Mouse (Mus musculus): ENCODE data around the gene Pofut2. TPM values are rescaled to one million over a fixed set of nuclear protein-coding genes. Genes with fewer than 3 reads are reported as not detected.

Pofut2 gene
- total and polyA plus RNA-seq, 3 experiments: 20.3 to 24.5 TPM; not detected in 1

DNA sequence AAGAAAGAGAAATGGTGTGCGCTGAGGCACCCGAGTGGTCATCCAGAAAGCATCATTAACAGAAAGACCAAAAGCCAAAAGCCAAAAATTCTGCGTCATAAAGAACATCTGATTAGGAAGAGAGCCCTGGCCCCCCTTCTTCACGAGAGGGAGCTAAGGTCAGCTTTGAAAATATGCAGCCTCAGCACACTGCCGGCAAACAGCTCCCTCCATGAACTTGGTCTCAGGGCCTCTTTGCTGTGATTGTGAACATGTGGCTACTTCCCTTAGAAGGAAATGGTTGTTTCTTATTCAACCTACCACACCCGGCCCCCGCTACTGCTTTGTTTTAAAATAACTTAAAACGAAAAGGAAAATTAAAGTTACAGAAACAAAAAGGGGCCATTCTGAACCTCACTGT lies 44.4 kb upstream of the Pofut2 start:
- H3K27me3 ChIP-seq (ENCODE audit: control insufficient read depth in 1 of 2, insufficient read depth in 2 of 2, low read length in 2 of 2): no peaks in the 10 kb centered on the region

DNA sequence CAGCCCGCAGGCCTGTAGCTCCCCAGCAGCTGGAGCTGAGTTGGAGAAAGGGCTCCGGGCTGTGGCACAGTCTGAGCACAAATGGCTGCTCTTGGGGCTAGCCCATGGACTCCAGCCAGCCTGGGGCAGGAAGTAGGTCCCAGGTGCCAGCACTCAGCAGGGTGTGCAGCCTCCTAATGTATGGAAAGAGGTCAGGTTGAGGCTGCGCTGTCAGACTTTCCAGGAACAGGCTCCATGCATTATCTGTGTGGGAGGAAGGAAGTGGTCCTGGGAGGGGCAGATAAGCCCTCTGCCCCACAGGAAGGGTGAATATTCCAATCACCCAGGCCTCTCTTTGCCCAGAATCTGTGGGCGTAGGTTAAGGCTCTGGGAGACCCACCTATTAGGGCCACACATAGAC lies 43.4 kb upstream of the Pofut2 start:
- no peaks in the 10 kb centered on the region for H3K9me3 ChIP-seq (replicated peaks; ENCODE audit: insufficient read depth, low read length)
- H3K79me2 ChIP-seq (ENCODE audit: control insufficient read depth, insufficient read depth, low read length, poor library complexity): peaks cover 2% of the 10 kb centered on the region; the same call in 1 of the 2 replicates
- TF ChIP-seq MXI1 (IDR thresholded peaks at IDR 0.05; ENCODE audit: low read depth, low read length) (no peak), TAL1 (IDR thresholded peaks at IDR 0.05; ENCODE audit: low read length) (peak; percentile 94), SMC3 (IDR thresholded peaks at IDR 0.05; ENCODE audit: low read depth, low read length) (no peak), TBP (IDR thresholded peaks at IDR 0.05; ENCODE audit: low read depth, low read length) (no peak), MAZ (IDR thresholded peaks at IDR 0.05; ENCODE audit: low read depth, low read length) (no peak), ETS1 (IDR thresholded peaks at IDR 0.05; ENCODE audit: low read depth, low read length) (peak; percentile 66; the same call in 1 of the 2 replicates), USF1 (IDR thresholded peaks at IDR 0.05; ENCODE audit: low read depth, low read length) (no peak), RCOR1 (IDR thresholded peaks at IDR 0.05; ENCODE audit: low read depth, low read length) (peak; percentile 78; the same call in 1 of the 2 replicates), TCF12 (IDR thresholded peaks at IDR 0.05; ENCODE audit: low read depth, low read length) (peak; percentile 80), USF2 (IDR thresholded peaks at IDR 0.05; ENCODE audit: borderline replicate concordance in 1 of 2, insufficient read depth in 1 of 2, low read depth in 1 of 2, low read length in 2 of 2) (no peak), JUND (IDR thresholded peaks at IDR 0.05; ENCODE audit: low read depth, low read length) (0 out of 2 replicates have a peak, but pooled peaks have one; percentile 73), EP300 (IDR thresholded peaks at IDR 0.05; ENCODE audit: low read depth in 1 of 2, low read length in 2 of 2) (peak; percentile 92 to 96), CHD2 (IDR thresholded peaks at IDR 0.05; ENCODE audit: low read length) (no peak), POLR2A (IDR thresholded peaks at IDR 0.05; ENCODE audit: control insufficient read depth in 1 of 2, insufficient read depth in 1 of 2, low read depth in 1 of 2, low read length in 2 of 2, poor library complexity in 1 of 2) (peak in 1 of 2 experiments; percentile 44; a peak in 1 of 4 replicates), MEF2A (IDR thresholded peaks at IDR 0.05; ENCODE audit: extremely low read depth, insufficient replicate concordance, low read depth, low read length, poor library complexity, severe bottlenecking) (no peak), MAX (IDR thresholded peaks at IDR 0.05; ENCODE audit: low read length) (no peak), POLR2AphosphoS5 (IDR thresholded peaks at IDR 0.05; ENCODE audit: borderline replicate concordance, low read depth, low read length) (no peak), ZNF384 (IDR thresholded peaks at IDR 0.05; ENCODE audit: low read depth, low read length) (no peak), SIN3A (IDR thresholded peaks at IDR 0.05; ENCODE audit: low read length) (peak; percentile 58; the same call in 1 of the 2 replicates), GATA1 (IDR thresholded peaks at IDR 0.05; ENCODE audit: low read depth, low read length) (peak; percentile 94), ZC3H11A (IDR thresholded peaks at IDR 0.05; ENCODE audit: low read depth, low read length) (no peak), UBTF (IDR thresholded peaks at IDR 0.05; ENCODE audit: borderline replicate concordance, insufficient read depth, low read depth, low read length) (no peak)
- no peak overlapping the region for H3K4me3 ChIP-seq (ENCODE audit: control insufficient read depth in 1 of 2, insufficient read depth in 1 of 2, low read depth in 2 of 2, low read length in 2 of 2)
- H3K27ac ChIP-seq (ENCODE audit: control insufficient read depth, low read depth, low read length): peak overlapping the region; percentile 80
- peaks cover 0 to 72% of the 10 kb centered on the region in 2 experiments; a peak in 3 of 4 replicates for H3K4me1 ChIP-seq (ENCODE audit: control insufficient read depth in 1 of 2, insufficient read depth in 2 of 2, low read length in 2 of 2)
- H3K9ac ChIP-seq (ENCODE audit: control insufficient read depth, low read depth, low read length, poor library complexity, severe bottlenecking): peak overlapping the region; percentile 39
- peaks cover 0 to 35% of the 10 kb centered on the region in 2 experiments; a peak in 2 of 4 replicates for H3K36me3 ChIP-seq (ENCODE audit: control insufficient read depth in 1 of 2, insufficient read depth in 2 of 2, low read length in 2 of 2)
- H3K27me3 ChIP-seq (ENCODE audit: control insufficient read depth in 1 of 2, insufficient read depth in 2 of 2, low read length in 2 of 2): no peaks in the 10 kb centered on the region
- peak; percentile 82 for DNase-seq (ENCODE audit: low read depth, low spot score)

More for the DNA sequence above, 44.4 kb upstream of the Pofut2 start:
- Histone ChIP-seq H3K4me1 (ENCODE audit: control insufficient read depth in 1 of 2, insufficient read depth in 2 of 2, low read length in 2 of 2) (peaks cover 0 to 67% of the 10 kb centered on the region in 2 experiments; a peak in 3 of 4 replicates), H3K36me3 (ENCODE audit: control insufficient read depth in 1 of 2, insufficient read depth in 2 of 2, low read length in 2 of 2) (peaks cover 0 to 34% of the 10 kb centered on the region in 2 experiments; a peak in 2 of 4 replicates), H3K4me3 (ENCODE audit: control insufficient read depth in 1 of 2, insufficient read depth in 1 of 2, low read depth in 2 of 2, low read length in 2 of 2) (no peak overlapping the region), H3K9me3 (replicated peaks; ENCODE audit: insufficient read depth, low read length) (no peaks in the 10 kb centered on the region), H3K27ac (ENCODE audit: control insufficient read depth, low read depth, low read length) (peak overlapping the region; percentile 7; the same call in 1 of the 2 replicates), H3K9ac (ENCODE audit: control insufficient read depth, low read depth, low read length, poor library complexity, severe bottlenecking) (no peak overlapping the region), H3K79me2 (ENCODE audit: control insufficient read depth, insufficient read depth, low read length, poor library complexity) (no peaks in the 10 kb centered on the region)
- TF ChIP-seq RCOR1 (IDR thresholded peaks at IDR 0.05; ENCODE audit: low read depth, low read length) (no peak), CHD1 (IDR thresholded peaks at IDR 0.05; ENCODE audit: low read depth, low read length) (no peak), MXI1 (IDR thresholded peaks at IDR 0.05; ENCODE audit: low read depth, low read length) (no peak), ZNF384 (IDR thresholded peaks at IDR 0.05; ENCODE audit: low read depth, low read length) (no peak), ETS1 (IDR thresholded peaks at IDR 0.05; ENCODE audit: low read depth, low read length) (no peak), USF1 (IDR thresholded peaks at IDR 0.05; ENCODE audit: low read depth, low read length) (no peak), RAD21 (IDR thresholded peaks at IDR 0.05; ENCODE audit: low read depth, low read length) (no peak), SIN3A (IDR thresholded peaks at IDR 0.05; ENCODE audit: low read length) (no peak), BHLHE40 (IDR thresholded peaks at IDR 0.05; ENCODE audit: borderline replicate concordance, low read depth, low read length) (no peak), USF2 (IDR thresholded peaks at IDR 0.05; ENCODE audit: borderline replicate concordance in 1 of 2, insufficient read depth in 1 of 2, low read depth in 1 of 2, low read length in 2 of 2) (no peak), POLR2AphosphoS2 (IDR thresholded peaks at IDR 0.05; ENCODE audit: low read length) (no peak), KAT2A (conservative IDR thresholded peaks at IDR 0.05; ENCODE audit: low read depth, low read length) (no peak)
- DNase-seq (ENCODE audit: low read depth, low spot score): no peak
